Mouse (Mus musculus) embryonic fibroblast, embryonic 13.5 days (primary cell): Measurements from ENCODE around the gene Myo5c.

ENCODE experiments used
- CTCF ChIP-seq: IDR thresholded peaks from 2 replicates; pipeline ENCODE4 v1.5.1; 2011; ENCODE audit warnings: mild to moderate bottlenecking, control low read depth, low read length, moderate library complexity, borderline replicate concordance; ENCODE audit not compliant: insufficient read depth
- POLR2A ChIP-seq: IDR thresholded peaks from 2 replicates; pipeline ENCODE4 v1.6.1; 2011; ENCODE audit warnings: low read depth, mild to moderate bottlenecking, control low read depth, low read length, moderate library complexity

DNA sequence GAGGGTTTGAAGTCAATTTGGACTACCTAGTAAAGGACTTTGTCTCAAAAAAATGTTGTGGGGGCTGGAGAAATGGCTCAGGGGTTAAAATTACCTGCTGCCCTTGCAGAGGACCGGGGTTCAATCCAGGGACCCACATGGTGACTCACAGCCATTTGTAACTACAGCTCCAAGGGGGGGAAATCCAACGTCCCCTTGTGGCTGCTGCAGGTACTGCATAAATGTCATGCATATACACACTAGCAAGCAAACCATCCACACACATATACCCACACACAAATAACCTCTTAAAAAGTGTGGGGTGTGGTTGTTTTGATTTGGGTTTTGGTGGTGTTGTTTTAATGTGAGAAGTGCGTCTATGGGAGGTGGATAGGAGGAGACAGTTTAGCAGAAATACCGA is 12.7 kb downstream of the Myo5c start:
- no peak for TF ChIP-seq POLR2A
- TF ChIP-seq CTCF, result no peak
